Mouse (Mus musculus): ENCODE data around the gene Zfp746.

The Zfp746 gene

GRCm38 (mm10) chr6:48047450-48048351, 38.7 kb downstream of the Zfp746 start:
- DNase-seq (ENCODE audit: low read depth in 1 of 2, low spot score in 2 of 2): no peak

- no peak for DNase-seq (ENCODE audit: low read depth in 1 of 2, low spot score in 2 of 2)
Observed at GRCm38 (mm10) chr6:48047114-48047449, 39.3 kb downstream of the Zfp746 start.

- DNase-seq (ENCODE audit: low read depth in 1 of 2, low spot score in 2 of 2): no peak
Observed at GRCm38 (mm10) chr6:48032661-48033060, 53.7 kb downstream of the Zfp746 start.

- DNase-seq (ENCODE audit: low read depth in 1 of 2, low spot score in 2 of 2): no peak
Observed at GRCm38 (mm10) chr6:48025905-48026660, 60.3 kb downstream of the Zfp746 start.

GRCm38 (mm10) chr6:48024994-48025345, 61.4 kb downstream of the Zfp746 start:
- no peak for DNase-seq (ENCODE audit: low read depth in 1 of 2, low spot score in 2 of 2)

GRCm38 (mm10) chr6:48024330-48024993, 61.9 kb downstream of the Zfp746 start:
- no peak for DNase-seq (ENCODE audit: low read depth in 1 of 2, low spot score in 2 of 2)

GRCm38 (mm10) chr6:48022672-48023071, 63.7 kb downstream of the Zfp746 start:
- DNase-seq (ENCODE audit: low read depth in 1 of 2, low spot score in 2 of 2): no peak

- DNase-seq (ENCODE audit: low read depth in 1 of 2, low spot score in 2 of 2): no peak
Observed at GRCm38 (mm10) chr6:48021678-48022077, 64.7 kb downstream of the Zfp746 start.

- DNase-seq (ENCODE audit: low read depth in 1 of 2, low spot score in 2 of 2): no peak
Observed at GRCm38 (mm10) chr6:48020006-48020405, 66.4 kb downstream of the Zfp746 start.

- no peak for DNase-seq (ENCODE audit: low read depth in 1 of 2, low spot score in 2 of 2)
Observed at GRCm38 (mm10) chr6:48016841-48017240, 69.6 kb downstream of the Zfp746 start.

- DNase-seq (ENCODE audit: low read depth in 1 of 2, low spot score in 2 of 2): peak in 1 of 2 experiments; percentile 9
Observed at GRCm38 (mm10) chr6:48016090-48016521, 70.3 kb downstream of the Zfp746 start.
